Mouse (Mus musculus): ENCODE results near the gene Sept6. TPM values are rescaled to one million over a fixed set of nuclear protein-coding genes. Genes with fewer than 3 reads are reported as not detected.
A peak's percentile ranks its signal among the peaks of the same experiment; 100 is the strongest.
"Not testable (repeated sequence)": the region's sequence is repeated elsewhere in the genome, so short reads cannot be mapped to it uniquely, and the experiment has no call there.

Gene Sept6
- polyA plus RNA-seq, 1 experiment from 2014 or later: 4.8 TPM

DNA sequence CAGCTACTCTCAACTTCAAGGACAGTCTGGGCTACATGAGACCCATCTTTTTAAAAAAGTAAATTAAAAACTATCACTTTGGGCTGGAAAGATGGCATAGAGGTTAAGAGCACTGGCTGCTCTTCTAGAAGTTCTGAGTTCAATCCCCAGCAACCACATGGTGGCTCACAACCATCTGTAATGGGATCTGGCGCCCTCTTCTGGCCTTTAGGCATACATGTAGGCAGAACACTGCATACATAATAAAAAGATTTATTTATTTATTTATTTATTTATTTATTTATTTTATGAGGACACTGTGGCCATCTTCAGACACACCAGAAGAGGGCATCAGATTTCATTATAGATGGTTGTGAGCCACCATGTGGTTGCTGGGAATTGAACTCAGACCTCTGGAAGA, 92.7 kb downstream of the Sept6 start:
- not testable (repeated sequence) for H3K9me3 ChIP-seq (ENCODE audit: low read length); H3K4me2 ChIP-seq (replicated peaks; ENCODE audit: low read depth, low read length); H3K4me3 ChIP-seq (ENCODE audit: low read depth, low read length); ATAC-seq; H3K4me1 ChIP-seq (ENCODE audit: insufficient read depth, low read depth, low read length); H3K36me3 ChIP-seq (ENCODE audit: insufficient read depth, low read length); H3K9ac ChIP-seq (replicated peaks; ENCODE audit: low read depth); H3K27ac ChIP-seq (ENCODE audit: low read length); H3K27me3 ChIP-seq (replicated peaks; ENCODE audit: insufficient read depth, low read length)
- peak; percentile 27 for DNase-seq (ENCODE audit: low spot score)
- 27% methylated on average over 1 of the region's 1 CpGs for WGBS
- TF ChIP-seq CTCF (IDR thresholded peaks at IDR 0.05): peak; percentile 52

DNA sequence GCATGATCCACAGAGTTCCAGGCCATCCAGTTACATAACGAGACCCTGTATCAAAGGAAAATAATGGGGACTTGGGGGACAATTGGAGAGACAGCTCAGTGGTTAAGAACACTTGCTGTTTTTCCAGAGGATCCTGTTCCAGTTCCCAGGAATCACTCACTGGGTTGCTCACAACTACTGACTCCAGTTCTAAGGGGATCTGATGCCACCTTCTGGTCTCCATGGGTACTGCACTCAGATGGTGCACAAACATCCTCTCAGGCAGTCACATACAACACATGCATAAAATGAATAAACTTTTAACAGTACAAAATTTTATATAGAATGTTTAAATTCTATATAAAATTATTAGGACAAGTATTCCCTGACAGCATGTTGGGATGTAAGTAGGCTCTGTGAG, 106.9 kb downstream of the Sept6 start:
- no peak for ATAC-seq
- no peaks in the 10 kb centered on the region for H3K4me1 ChIP-seq (ENCODE audit: insufficient read depth, low read depth, low read length)
- WGBS: 84% methylated on average over 1 of the region's 1 CpGs

GRCm38 (mm10) chrX:36874704-36875128, 116.9 kb downstream of the Sept6 start:
- H3K4me1 ChIP-seq (ENCODE audit: insufficient read depth, low read depth, low read length): no peaks in the 10 kb centered on the region
- no peaks in the 10 kb centered on the region for H3K27me3 ChIP-seq (replicated peaks; ENCODE audit: insufficient read depth, low read length)
- ATAC-seq (peak; percentile 55), DNase-seq (ENCODE audit: low spot score) (peak; percentile 15)
- peak overlapping the region; percentile 56 for H3K4me2 ChIP-seq (replicated peaks; ENCODE audit: low read depth, low read length)
- H3K4me3 ChIP-seq (ENCODE audit: low read depth, low read length): peak overlapping the region; percentile 65
- TF ChIP-seq CTCF (IDR thresholded peaks at IDR 0.05): no peak
- no peak for TF ChIP-seq EP300 (IDR thresholded peaks at IDR 0.05)
- H3K9me3 ChIP-seq (ENCODE audit: low read length): no peaks in the 10 kb centered on the region
- H3K27ac ChIP-seq (ENCODE audit: low read length): peak overlapping the region; percentile 84
- no peaks in the 10 kb centered on the region for H3K36me3 ChIP-seq (ENCODE audit: insufficient read depth, low read length)
- 6% methylated on average over 28 of the region's 36 CpGs for WGBS
- H3K9ac ChIP-seq (replicated peaks; ENCODE audit: low read depth): peak overlapping the region; percentile 71

More for the DNA sequence above, 106.9 kb downstream of the Sept6 start:
- Histone ChIP-seq H3K9me3 (ENCODE audit: low read length) (no peaks in the 10 kb centered on the region), H3K27ac (ENCODE audit: low read length) (no peak overlapping the region), H3K4me2 (replicated peaks; ENCODE audit: low read depth, low read length) (no peak overlapping the region), H3K9ac (replicated peaks; ENCODE audit: low read depth) (no peak overlapping the region), H3K4me3 (ENCODE audit: low read depth, low read length) (no peak overlapping the region), H3K27me3 (replicated peaks; ENCODE audit: insufficient read depth, low read length) (no peaks in the 10 kb centered on the region), H3K36me3 (ENCODE audit: insufficient read depth, low read length) (no peaks in the 10 kb centered on the region)
- TF ChIP-seq CTCF (IDR thresholded peaks at IDR 0.05) (peak; percentile 60), EP300 (IDR thresholded peaks at IDR 0.05) (no peak)
- no peak for DNase-seq (ENCODE audit: low spot score)

GRCm38 (mm10) chrX:36874178-36874696, 117.4 kb downstream of the Sept6 start:
- whole genome bisulfite sequencing: 6% methylated on average over 33 of the region's 57 CpGs
- Histone ChIP-seq H3K27ac (ENCODE audit: low read length) (peak overlapping the region; percentile 84), H3K27me3 (replicated peaks; ENCODE audit: insufficient read depth, low read length) (no peaks in the 10 kb centered on the region), H3K4me2 (replicated peaks; ENCODE audit: low read depth, low read length) (peak overlapping the region; percentile 56), H3K9me3 (ENCODE audit: low read length) (no peaks in the 10 kb centered on the region), H3K4me1 (ENCODE audit: insufficient read depth, low read depth, low read length) (no peaks in the 10 kb centered on the region), H3K9ac (replicated peaks; ENCODE audit: low read depth) (peak overlapping the region; percentile 71), H3K36me3 (ENCODE audit: insufficient read depth, low read length) (no peaks in the 10 kb centered on the region), H3K4me3 (ENCODE audit: low read depth, low read length) (peak overlapping the region; percentile 65)
- TF ChIP-seq EP300 (IDR thresholded peaks at IDR 0.05): no peak
- TF ChIP-seq CTCF (IDR thresholded peaks at IDR 0.05): no peak
- DNase-seq (ENCODE audit: low spot score) (peak; percentile 82), ATAC-seq (peak; percentile 98)

- Histone ChIP-seq H3K9ac (replicated peaks; ENCODE audit: low read depth) (peak within 1 kb of the TSS; percentile 71), H3K27me3 (replicated peaks; ENCODE audit: insufficient read depth, low read length) (no peaks in the 10 kb centered on the region), H3K9me3 (ENCODE audit: low read length) (no peaks in the 10 kb centered on the region), H3K4me2 (replicated peaks; ENCODE audit: low read depth, low read length) (peak within 1 kb of the TSS; percentile 56), H3K36me3 (ENCODE audit: insufficient read depth, low read length) (no peaks in the 10 kb centered on the region), H3K4me1 (ENCODE audit: insufficient read depth, low read depth, low read length) (no peaks in the 10 kb centered on the region), H3K27ac (ENCODE audit: low read length) (peak within 1 kb of the TSS; percentile 84), H3K4me3 (ENCODE audit: low read depth, low read length) (peak within 1 kb of the TSS; percentile 65)
- ATAC-seq (no peak; the same call in 1 of the 2 replicates), DNase-seq (ENCODE audit: low spot score) (no peak)
- 10% methylated on average over 8 of the region's 8 CpGs for WGBS
- TF ChIP-seq EP300 (IDR thresholded peaks at IDR 0.05): no peak
- no peak for TF ChIP-seq CTCF (IDR thresholded peaks at IDR 0.05)
Measured at GRCm38 (mm10) chrX:36873765-36874164, 117.8 kb downstream of the Sept6 start, which contains the start of the genes Ube2a and C330007P06Rik. TSS of gene Ube2a (plus strand) at chrX:36873900. TSS of gene C330007P06Rik (minus strand) at chrX:36874111.

GRCm38 (mm10) chrX:36870372-36870771, 121.2 kb downstream of the Sept6 start:
- Histone ChIP-seq H3K36me3 (ENCODE audit: insufficient read depth, low read length) (no peaks in the 10 kb centered on the region), H3K27me3 (replicated peaks; ENCODE audit: insufficient read depth, low read length) (no peaks in the 10 kb centered on the region), H3K27ac (ENCODE audit: low read length) (no peak overlapping the region), H3K4me1 (ENCODE audit: insufficient read depth, low read depth, low read length) (no peaks in the 10 kb centered on the region), H3K4me2 (replicated peaks; ENCODE audit: low read depth, low read length) (no peak overlapping the region), H3K4me3 (ENCODE audit: low read depth, low read length) (no peak overlapping the region), H3K9me3 (ENCODE audit: low read length) (no peaks in the 10 kb centered on the region), H3K9ac (replicated peaks; ENCODE audit: low read depth) (no peak overlapping the region)
- DNase-seq (ENCODE audit: low spot score) (no peak), ATAC-seq (no peak)
- 54% methylated on average over 3 of the region's 3 CpGs for WGBS
- TF ChIP-seq EP300 (IDR thresholded peaks at IDR 0.05) (no peak), CTCF (IDR thresholded peaks at IDR 0.05) (no peak)
